Mouse (Mus musculus) heart, embryonic 16.5 days (tissue): ENCODE measurements around the gene Thap2. TPM values are rescaled to one million over a fixed set of nuclear protein-coding genes. Genes with fewer than 3 reads are reported as not detected.

Experiments
- ATAC-seq: fragments of 200-750 bp; cut with Nextera tagmentation; replicated peaks from 2 replicates; pipeline ENCODE4 v1.8.0; 2017; ENCODE audit warnings: moderate number of reproducible peaks; ENCODE audit not compliant: insufficient read depth, low FRiP score; ENCODE audit errors: extremely low read depth
- H3K27ac ChIP-seq: fragments of 300-500 bp; sonication (generic); 2 replicates; pipeline ENCODE4 v1.5.1; 2014; ENCODE audit warnings: mild to moderate bottlenecking, low read length, control low read depth, moderate library complexity
- H3K27me3 ChIP-seq: fragments of 300-500 bp; sonication (generic); 2 replicates; pipeline ENCODE4 v1.6.1; 2014; ENCODE audit warnings: low read length, mixed read lengths; ENCODE audit not compliant: control insufficient read depth, insufficient read depth
- H3K36me3 ChIP-seq: fragments of 300-500 bp; sonication (generic); 2 replicates; pipeline ENCODE4 v1.6.1; 2014; ENCODE audit not compliant: control insufficient read depth, insufficient read depth
- H3K4me1 ChIP-seq: fragments of 300-500 bp; sonication (generic); 2 replicates; pipeline ENCODE4 v1.6.1; 2014; ENCODE audit warnings: low read length, mixed read lengths; ENCODE audit not compliant: control insufficient read depth, insufficient read depth
- H3K4me2 ChIP-seq: fragments of 300-500 bp; sonication (generic); 2 replicates; pipeline ENCODE4 v1.6.1; 2014; ENCODE audit warnings: low read depth, mild to moderate bottlenecking, control low read depth, low read length
- H3K4me3 ChIP-seq: fragments of 300-500 bp; sonication (generic); 2 replicates; pipeline ENCODE4 v1.5.1; 2014; ENCODE audit warnings: mild to moderate bottlenecking, control low read depth, low read length
- H3K9ac ChIP-seq: fragments of 300-500 bp; sonication (generic); 2 replicates; pipeline ENCODE4 v1.6.1; 2014; ENCODE audit warnings: low read length, control low read depth
- H3K9me3 ChIP-seq: fragments of 300-500 bp; sonication (generic); replicated peaks from 2 replicates; pipeline ENCODE4 v1.6.1; 2016; ENCODE audit warnings: low read length; ENCODE audit not compliant: control insufficient read depth
- WGBS: fragments of 180-500 bp; shearing (Covaris S2); extraction: QIAGEN DNeasy Blood & Tissue Kit; methylation state at CpG from one replicate; pipeline ENCODE4 v1.1.7; 2014; 5-methylcytosine and 5-hydroxymethylcytosine counted together
- polyA plus RNA-seq: library from polyadenylated mRNA; unstranded; fragments of >200 nt; fragmentation: Nextera tagmentation; extraction: Ambion mirVana; gene quantifications from 2 replicates; pipeline ENCODE4 v1.2.1, GENCODE M21; 2015

The Thap2 gene
- polyA plus RNA-seq, 1 experiment from 2014 or later = 15.8 TPM

- Histone ChIP-seq H3K4me1 (no peaks in the 10 kb centered on the region), H3K4me3 (no peak overlapping the region), H3K36me3 (peaks cover 16% of the 10 kb centered on the region), H3K9ac (no peak overlapping the region), H3K27ac (no peak overlapping the region), H3K9me3 (0 out of 2 replicates have a peak, but pooled peaks cover 2% of the 10 kb centered on the region), H3K4me2 (no peak overlapping the region), H3K27me3 (no peaks in the 10 kb centered on the region)
- 86% methylated on average over 4 of the region's 4 CpGs for WGBS
- no peak for ATAC-seq
Measured at GRCm38 (mm10) chr10:115342771-115343425, 41.3 kb downstream of the Thap2 start.

GRCm38 (mm10) chr10:115339820-115340328, 44.4 kb downstream of the Thap2 start:
- no peak for ATAC-seq

GRCm38 (mm10) chr10:115336901-115337300, 47.3 kb downstream of the Thap2 start:
- no peak for ATAC-seq
- H3K27ac ChIP-seq = no peak overlapping the region
- WGBS = 79% methylated on average over 4 of the region's 4 CpGs

More at GRCm38 (mm10) chr10:115339820-115340328, 44.4 kb downstream of the Thap2 start:
- Histone ChIP-seq H3K27ac (no peak overlapping the region), H3K36me3 (peaks cover 6% of the 10 kb centered on the region), H3K27me3 (no peaks in the 10 kb centered on the region), H3K4me3 (no peak overlapping the region), H3K4me2 (no peak overlapping the region), H3K4me1 (no peaks in the 10 kb centered on the region), H3K9ac (no peak overlapping the region), H3K9me3 (no peaks in the 10 kb centered on the region)
- 83% methylated on average over 7 of the region's 7 CpGs for WGBS

GRCm38 (mm10) chr10:115333528-115333927, 50.7 kb downstream of the Thap2 start:
- H3K9ac ChIP-seq = no peak overlapping the region
- no peaks in the 10 kb centered on the region for H3K9me3 ChIP-seq
- no peak overlapping the region for H3K27ac ChIP-seq

More at GRCm38 (mm10) chr10:115336901-115337300, 47.3 kb downstream of the Thap2 start:
- Histone ChIP-seq H3K27me3 (no peaks in the 10 kb centered on the region), H3K4me1 (0 out of 2 replicates have a peak, but pooled peaks cover 3% of the 10 kb centered on the region), H3K4me2 (no peak overlapping the region), H3K9me3 (no peaks in the 10 kb centered on the region), H3K4me3 (no peak overlapping the region), H3K9ac (no peak overlapping the region), H3K36me3 (no peaks in the 10 kb centered on the region; the same call in 1 of the 2 replicates)

GRCm38 (mm10) chr10:115332997-115333396, 51.2 kb downstream of the Thap2 start:
- H3K4me3 ChIP-seq = no peak overlapping the region
- H3K27ac ChIP-seq = no peak overlapping the region
- H3K4me2 ChIP-seq = no peak overlapping the region
- no peaks in the 10 kb centered on the region for H3K27me3 ChIP-seq
- H3K36me3 ChIP-seq = no peaks in the 10 kb centered on the region
- WGBS = 33% methylated on average over 4 of the region's 4 CpGs
- no peak for ATAC-seq
- H3K4me1 ChIP-seq = 0 out of 2 replicates have a peak, but pooled peaks cover 3% of the 10 kb centered on the region
- H3K9me3 ChIP-seq = no peaks in the 10 kb centered on the region
- no peak overlapping the region for H3K9ac ChIP-seq

More at GRCm38 (mm10) chr10:115333528-115333927, 50.7 kb downstream of the Thap2 start:
- H3K36me3 ChIP-seq = no peaks in the 10 kb centered on the region
- no peak for ATAC-seq
- WGBS = 68% methylated on average over 9 of the region's 9 CpGs
- 0 out of 2 replicates have a peak, but pooled peaks cover 3% of the 10 kb centered on the region for H3K4me1 ChIP-seq
- H3K27me3 ChIP-seq = no peaks in the 10 kb centered on the region
- no peak overlapping the region for H3K4me2 ChIP-seq
- H3K4me3 ChIP-seq = no peak overlapping the region

GRCm38 (mm10) chr10:115332420-115332952, 51.8 kb downstream of the Thap2 start:
- 0 out of 2 replicates have a peak, but pooled peaks cover 3% of the 10 kb centered on the region for H3K4me1 ChIP-seq
- H3K4me3 ChIP-seq = no peak overlapping the region
- no peaks in the 10 kb centered on the region for H3K9me3 ChIP-seq
- 73% methylated on average over 8 of the region's 8 CpGs for WGBS
- no peaks in the 10 kb centered on the region for H3K36me3 ChIP-seq
- H3K4me2 ChIP-seq = no peak overlapping the region
- no peak for ATAC-seq
- H3K27me3 ChIP-seq = no peaks in the 10 kb centered on the region
- H3K9ac ChIP-seq = no peak overlapping the region
- H3K27ac ChIP-seq = no peak overlapping the region

- 80% methylated on average over 3 of the region's 3 CpGs for WGBS
- H3K27ac ChIP-seq = no peak overlapping the region
- H3K9me3 ChIP-seq = no peaks in the 10 kb centered on the region
- ATAC-seq = no peak
- 0 out of 2 replicates have a peak, but pooled peaks cover 3% of the 10 kb centered on the region for H3K4me1 ChIP-seq
- no peaks in the 10 kb centered on the region for H3K27me3 ChIP-seq
- H3K36me3 ChIP-seq = no peaks in the 10 kb centered on the region
- no peak overlapping the region for H3K4me3 ChIP-seq
- H3K9ac ChIP-seq = no peak overlapping the region
- no peak overlapping the region for H3K4me2 ChIP-seq
Measured at GRCm38 (mm10) chr10:115329010-115329530, 55.2 kb downstream of the Thap2 start.

GRCm38 (mm10) chr10:115328514-115328913, 55.7 kb downstream of the Thap2 start:
- Histone ChIP-seq H3K4me2 (no peak overlapping the region), H3K9ac (no peak overlapping the region), H3K36me3 (no peaks in the 10 kb centered on the region), H3K9me3 (no peaks in the 10 kb centered on the region), H3K27me3 (no peaks in the 10 kb centered on the region), H3K4me1 (0 out of 2 replicates have a peak, but pooled peaks cover 3% of the 10 kb centered on the region), H3K4me3 (no peak overlapping the region), H3K27ac (no peak overlapping the region)
- WGBS = 49% methylated on average over 6 of the region's 6 CpGs
- ATAC-seq = no peak

- Histone ChIP-seq H3K9me3 (no peaks in the 10 kb centered on the region), H3K4me1 (no peaks in the 10 kb centered on the region), H3K27ac (no peak overlapping the region), H3K36me3 (no peaks in the 10 kb centered on the region), H3K27me3 (no peaks in the 10 kb centered on the region), H3K9ac (no peak overlapping the region), H3K4me3 (no peak overlapping the region), H3K4me2 (no peak overlapping the region)
- ATAC-seq = no peak
- 8% methylated on average over 6 of the region's 6 CpGs for WGBS
Measured at GRCm38 (mm10) chr10:115323295-115323694, 60.9 kb downstream of the Thap2 start.
